33 mouse cellular contexts compared by ENCODE assay signal in genomic region chr7:135660314-135660713, GRCm38 (mm10).
"Had no signal": no experiment of that assay in that cellular context is flagged by ENCODE, and none has a peak within 500 bp of the region (broad histone marks: within the 10 kb centered on the region; RNA-seq: fewer than 3 reads in every experiment).

No protein-coding gene starts in this region.

- H3K27ac ChIP-seq: heart, embryonic 10.5 days; heart, embryonic 13.5 days; heart, embryonic 15.5 days; hindbrain, embryonic 10.5 days; hindbrain, embryonic 12.5 days; hindbrain, embryonic 13.5 days; hindbrain, embryonic 14.5 days; hindbrain, embryonic 15.5 days; hindbrain, postnatal 0 days; intestine, embryonic 15.5 days; kidney, embryonic 15.5 days; kidney, postnatal 0 days; layer of hippocampus, adult 2 months had no signal

- H3K4me3 ChIP-seq: heart, embryonic 10.5 days; heart, embryonic 12.5 days; heart, embryonic 13.5 days; heart, embryonic 15.5 days; hindbrain, embryonic 10.5 days; hindbrain, embryonic 12.5 days; hindbrain, embryonic 13.5 days; hindbrain, embryonic 15.5 days; intestine, embryonic 15.5 days; kidney, embryonic 15.5 days; layer of hippocampus, adult 2 months had no signal

- DNase-seq: heart, postnatal 10 days; heart, postnatal 14 days; heart, postnatal 36 days; heart, postnatal 4 days; kidney, adult 11 months; kidney, adult 18-20 months; kidney, adult 2 months; kidney, adult 8-10 months; kidney, adult 9 months; kidney, postnatal 10 days; kidney, postnatal 14 days; kidney, postnatal 25 days; kidney, postnatal 36 days; kidney, postnatal 4 days; layer of hippocampus, postnatal 36 days had no signal

- H3K27me3 ChIP-seq: hindbrain, embryonic 12.5 days; hindbrain, embryonic 15.5 days; intestine, embryonic 15.5 days; kidney, embryonic 15.5 days had no signal

- ATAC-seq: hindbrain, embryonic 16.5 days; hindbrain, postnatal 0 days; inflammation-experienced regulatory T-cells, adult 6 months; intestine, embryonic 15.5 days; intestine, embryonic 16.5 days; intestine, postnatal 0 days had no signal
